Mouse (Mus musculus) A20 (cell line): ENCODE measurements around the gene Sdk1.
A peak's percentile ranks its signal among the peaks of the same experiment; 100 is the strongest.

ENCODE experiments used
- DNase-seq: peaks from one replicate; pipeline ENCODE4 v3.0.0-alpha.2; 2011; ENCODE audit warnings: low read depth, low spot score

The Sdk1 gene

GRCm38 (mm10) chr5:141886006-141886405 lies 644.7 kb downstream of the Sdk1 start:
- DNase-seq = no peak

DNA sequence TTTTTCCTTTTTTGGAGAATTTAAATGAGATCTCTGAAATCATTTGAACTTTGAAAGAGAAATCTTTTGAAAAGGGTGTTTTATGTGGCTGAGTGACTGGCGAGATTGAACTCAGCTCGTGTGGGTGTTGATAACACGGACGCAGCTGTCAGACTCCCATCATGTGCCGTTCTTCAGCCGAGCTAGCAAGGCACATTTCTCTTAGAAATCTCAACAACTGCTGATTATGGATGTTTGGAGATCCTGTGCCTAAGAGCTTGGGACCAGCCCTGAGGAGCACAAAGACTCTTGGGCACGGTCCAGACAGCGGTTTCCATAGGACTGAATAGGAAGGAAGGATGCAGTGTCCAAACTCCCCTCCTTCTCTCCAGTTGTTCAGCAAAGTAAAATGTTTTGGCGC lies 648.5 kb downstream of the Sdk1 start:
- no peak for DNase-seq

- DNase-seq = no peak
These were observed 655.1 kb downstream of the Sdk1 start for GRCm38 (mm10) chr5:141896402-141896801.

DNA sequence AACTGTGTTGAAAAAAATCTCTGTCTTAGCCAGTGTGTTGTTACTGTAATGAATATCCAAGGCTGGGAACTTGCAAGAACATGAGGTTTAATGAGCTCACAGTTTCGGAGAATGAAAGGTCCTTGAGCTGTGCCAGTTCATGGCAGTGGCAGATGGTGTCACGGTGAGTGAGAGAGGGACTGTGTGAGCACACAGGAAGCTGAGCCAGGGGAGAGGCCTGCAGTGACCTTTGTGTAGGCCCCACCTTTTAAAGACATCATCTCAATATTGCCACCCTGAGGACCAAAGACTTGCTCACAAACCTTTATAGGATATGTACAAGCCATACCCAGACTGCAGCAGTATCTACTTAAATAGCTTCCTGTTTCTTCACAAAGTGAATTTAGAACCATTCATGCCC lies 656.2 kb downstream of the Sdk1 start:
- DNase-seq = no peak

- DNase-seq = no peak
These were observed 658.5 kb downstream of the Sdk1 start for GRCm38 (mm10) chr5:141899751-141900150.

- DNase-seq = no peak
These were observed 661.4 kb downstream of the Sdk1 start for GRCm38 (mm10) chr5:141902544-141903250.

DNA sequence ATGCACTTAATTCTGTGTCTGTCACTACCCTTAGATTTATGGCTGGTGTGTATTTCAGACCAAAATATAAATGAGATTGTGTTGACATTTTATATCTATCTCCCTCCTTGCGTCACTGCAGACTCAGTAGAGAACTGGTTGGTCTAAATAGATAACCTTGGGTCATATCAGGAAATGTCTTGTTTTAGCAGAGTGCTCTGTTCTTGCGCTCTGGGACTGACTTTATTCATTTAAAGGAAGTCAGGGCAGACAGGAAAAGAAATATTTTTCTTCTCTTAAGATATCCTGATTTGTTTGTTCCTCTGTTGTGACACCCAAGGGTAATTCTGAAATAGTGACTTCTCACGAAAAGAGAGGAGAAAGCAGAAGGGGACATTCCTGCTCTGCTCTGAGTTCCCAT lies 669.2 kb downstream of the Sdk1 start:
- DNase-seq = no peak

- no peak for DNase-seq
These were observed 669.6 kb downstream of the Sdk1 start for GRCm38 (mm10) chr5:141910886-141911285.

- no peak for DNase-seq
These were observed 671.6 kb downstream of the Sdk1 start for GRCm38 (mm10) chr5:141912881-141913280.

DNA sequence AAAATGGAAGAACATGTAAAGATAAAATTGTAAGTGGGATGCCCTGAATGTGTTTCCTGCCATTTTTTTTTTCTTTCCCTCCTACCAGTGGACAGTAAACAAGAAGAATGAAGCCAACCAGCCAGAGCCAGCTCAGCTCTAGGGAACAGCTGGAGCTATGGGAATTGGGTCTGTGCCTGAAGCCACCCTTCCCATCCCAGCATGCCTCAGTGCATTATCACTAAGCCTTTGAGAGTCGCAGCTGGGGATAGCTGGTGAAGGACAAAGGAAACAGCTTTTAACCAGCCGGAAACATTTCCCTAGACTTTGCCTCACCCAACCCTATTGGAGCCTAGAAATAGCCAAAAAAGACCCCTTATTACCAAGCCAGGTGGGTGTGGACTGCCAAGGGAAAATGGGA lies 675.7 kb downstream of the Sdk1 start:
- no peak for DNase-seq

DNA sequence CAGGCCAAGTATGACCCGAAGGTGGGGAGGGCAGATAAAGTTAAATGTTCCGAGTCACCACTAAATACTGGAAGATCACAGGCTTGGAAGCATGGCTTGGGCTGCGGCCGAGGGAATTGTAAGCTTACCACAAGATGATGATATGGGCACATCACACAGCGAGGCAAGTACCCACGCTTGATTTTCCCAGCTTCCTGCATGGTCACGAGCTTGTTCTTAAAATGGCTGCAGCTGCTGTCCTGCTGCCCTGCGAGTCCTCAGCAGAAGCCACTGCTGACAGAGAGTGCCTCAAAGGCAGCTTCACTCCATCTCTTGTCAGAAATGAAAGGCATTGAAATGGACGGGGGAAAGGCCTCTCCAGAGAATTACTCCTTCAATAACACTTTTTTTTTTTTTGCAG lies 697.7 kb downstream of the Sdk1 start:
- no peak for DNase-seq

DNA sequence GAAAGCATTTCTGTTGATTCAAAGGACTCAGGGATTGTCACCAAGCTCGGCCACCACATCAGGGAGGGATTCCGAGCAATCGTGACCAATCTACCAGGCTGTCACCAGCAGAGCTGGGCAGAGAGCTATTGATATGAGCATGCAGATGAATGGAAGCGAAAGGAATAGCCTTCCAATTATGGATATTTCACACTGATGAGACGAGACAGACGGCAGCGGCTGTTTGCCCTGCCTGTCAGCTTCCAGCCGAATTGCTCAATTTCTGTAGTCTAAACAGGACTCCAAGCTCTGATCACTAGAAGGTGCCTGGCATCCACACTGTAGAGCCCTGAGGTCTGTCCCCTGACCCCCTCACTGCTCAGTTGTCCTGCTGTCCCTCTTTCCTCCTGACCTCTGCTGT lies 699.3 kb downstream of the Sdk1 start:
- no peak for DNase-seq

GRCm38 (mm10) chr5:141950791-141951190 lies 709.5 kb downstream of the Sdk1 start:
- no peak for DNase-seq

GRCm38 (mm10) chr5:141952270-141952669 lies 711.0 kb downstream of the Sdk1 start:
- no peak for DNase-seq

DNA sequence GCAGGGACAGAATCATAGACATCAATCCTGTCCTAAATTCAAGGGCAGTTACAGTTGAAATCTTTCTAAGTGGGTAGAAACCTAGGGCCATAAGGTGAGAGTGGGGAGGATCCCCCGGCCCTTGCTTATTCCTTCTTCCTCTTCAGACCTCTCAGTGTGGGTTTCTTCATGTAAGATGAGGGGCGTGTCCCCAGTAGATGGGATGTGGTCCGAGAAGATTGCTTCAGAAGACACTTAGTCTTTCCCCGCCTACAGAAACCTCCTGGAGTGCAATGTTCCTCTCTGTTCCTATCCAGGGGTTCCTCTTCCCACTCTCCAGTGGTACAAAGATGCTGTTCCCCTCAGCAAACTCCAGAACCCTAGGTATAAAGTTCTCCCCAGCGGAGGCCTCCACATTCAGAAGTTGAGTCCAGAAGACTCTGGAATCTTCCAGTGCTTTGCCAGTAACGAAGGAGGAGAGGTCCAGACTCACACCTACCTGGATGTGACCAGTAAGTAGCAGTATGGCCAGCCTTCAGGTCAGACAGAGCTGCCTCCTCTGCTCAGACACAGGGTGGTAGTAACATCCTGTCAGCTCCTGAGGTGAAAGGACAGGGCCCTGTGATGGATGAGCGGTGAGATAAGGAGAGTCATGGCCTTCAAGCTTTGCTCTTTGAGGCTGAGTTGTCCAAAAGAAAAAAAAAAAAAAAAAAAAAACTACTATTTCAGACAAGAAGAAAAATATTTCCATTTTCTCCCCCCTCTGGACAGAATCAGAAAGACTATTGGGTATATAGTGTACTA lies 711.6 kb downstream of the Sdk1 start:
- no peak for DNase-seq

GRCm38 (mm10) chr5:141971071-141971470 lies 729.8 kb downstream of the Sdk1 start:
- no peak for DNase-seq

GRCm38 (mm10) chr5:141979511-141979910 lies 738.2 kb downstream of the Sdk1 start:
- no peak for DNase-seq

DNA sequence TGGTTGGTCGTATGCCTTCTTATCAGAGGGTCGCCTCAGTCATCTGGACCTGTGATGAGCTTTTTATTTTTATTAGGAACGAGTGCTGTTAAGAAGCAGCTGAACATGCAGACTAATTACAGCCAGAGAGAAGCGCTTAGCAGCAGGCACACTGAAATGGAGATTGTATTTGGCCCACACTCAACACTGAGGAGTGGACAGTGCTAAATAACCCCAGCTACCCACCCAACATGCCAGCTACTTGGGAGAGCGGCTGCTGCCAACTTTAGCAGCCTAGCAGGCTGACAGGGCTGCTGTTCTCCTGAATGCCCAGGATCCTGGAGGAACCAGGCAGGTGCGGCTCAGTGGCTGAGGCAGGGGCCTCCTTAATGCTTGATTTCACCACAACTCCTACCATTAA lies 739.5 kb downstream of the Sdk1 start:
- DNase-seq = no peak

DNA sequence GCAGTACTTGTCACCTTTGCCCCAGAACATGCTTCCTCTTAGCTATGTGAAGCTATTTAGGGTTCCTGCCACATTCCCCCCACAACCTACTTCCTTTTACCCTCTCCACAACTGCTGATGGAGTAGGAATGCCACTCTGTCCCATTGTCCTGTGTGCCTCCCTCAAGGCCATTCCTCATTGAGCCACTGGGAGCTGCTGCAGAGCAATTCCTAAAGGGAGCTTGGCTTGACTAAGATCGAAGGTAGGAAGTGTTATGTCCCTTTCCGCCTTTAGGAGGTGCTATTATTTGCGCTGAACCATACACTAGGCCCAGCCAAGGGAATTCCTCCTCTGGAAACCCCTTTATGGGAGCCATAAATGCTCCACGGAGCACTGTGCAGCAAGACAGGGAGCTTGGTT lies 743.0 kb downstream of the Sdk1 start:
- no peak for DNase-seq

GRCm38 (mm10) chr5:141985003-141985402 lies 743.7 kb downstream of the Sdk1 start:
- DNase-seq = peak; percentile 1

DNA sequence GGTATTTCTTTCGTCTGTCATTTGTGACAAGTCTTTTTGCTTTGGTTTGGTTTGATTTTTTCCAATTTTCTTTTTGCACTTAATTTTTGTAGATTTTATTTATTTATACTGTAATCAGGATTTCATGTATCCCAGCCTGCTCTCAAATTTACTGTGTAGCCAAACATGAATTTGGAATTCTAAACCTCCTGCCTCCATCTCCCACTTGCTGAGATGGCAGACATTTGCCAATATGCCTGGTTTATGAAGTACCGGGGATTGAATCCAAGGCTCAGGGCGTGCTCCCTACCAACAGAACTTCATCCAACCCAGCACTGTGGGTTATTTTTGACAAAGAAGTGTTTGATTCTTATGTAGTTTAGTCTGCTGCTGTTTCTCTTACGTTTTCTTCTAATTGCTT lies 744.3 kb downstream of the Sdk1 start:
- no peak for DNase-seq

DNA sequence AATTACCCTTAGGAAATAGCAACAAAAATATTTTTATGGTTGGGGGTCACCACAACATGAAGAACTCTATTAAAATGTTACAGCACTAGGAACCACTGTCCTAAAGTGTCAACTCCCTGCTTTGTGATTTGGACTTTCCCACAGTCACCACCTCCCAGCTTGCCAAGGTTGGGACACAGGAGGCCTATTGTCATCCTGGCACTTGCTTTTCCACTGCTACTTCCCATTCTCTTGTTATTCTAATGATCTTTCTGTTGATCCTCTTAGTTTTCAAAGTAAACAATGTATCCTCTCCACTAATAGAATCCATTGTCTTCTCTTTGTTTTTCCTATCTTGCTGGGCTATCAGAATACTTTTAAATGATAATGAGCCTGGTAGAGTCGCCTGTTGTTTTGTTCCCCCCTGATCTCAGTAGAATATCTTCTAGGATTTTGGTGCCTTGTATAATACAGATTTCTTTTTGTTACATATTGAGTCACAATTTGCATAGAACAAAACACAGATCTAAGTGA lies 746.1 kb downstream of the Sdk1 start:
- no peak for DNase-seq

DNA sequence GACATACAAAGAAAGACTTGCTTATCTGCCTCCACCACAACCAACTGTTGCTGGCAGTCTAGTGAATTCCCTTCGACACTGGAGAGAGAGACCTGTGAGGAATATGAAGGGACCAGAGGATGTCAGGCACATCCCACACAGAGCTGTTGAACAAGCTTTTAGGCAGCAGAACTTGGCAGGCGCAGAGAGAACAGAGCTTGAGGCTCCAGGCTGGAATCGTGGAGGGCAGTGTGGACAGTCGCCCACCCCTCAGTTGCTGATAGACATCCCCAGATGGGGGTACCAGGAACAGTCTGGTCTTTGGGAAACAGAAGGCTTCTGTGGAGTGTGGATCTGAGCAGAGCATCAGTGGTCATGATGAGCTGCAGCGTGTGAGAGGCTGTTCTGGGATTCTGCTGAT lies 747.4 kb downstream of the Sdk1 start:
- DNase-seq = no peak
